Mouse (Mus musculus) heart, postnatal 0 days (tissue): ENCODE data around the gene Zbtb42. TPM values are rescaled to one million over a fixed set of nuclear protein-coding genes. Genes with fewer than 3 reads are reported as not detected.

Source experiments
- ATAC-seq: fragments of 200-750 bp; cut with Nextera tagmentation; 2 replicates; pipeline ENCODE4 v1.8.0; 2017; ENCODE audit warnings: low read depth, moderate number of reproducible peaks, moderate library complexity; ENCODE audit not compliant: insufficient read depth
- DNase-seq: peaks from one replicate; pipeline ENCODE4 v3.0.0-alpha.2; 2016; ENCODE audit warnings: low spot score
- H3K27ac ChIP-seq: fragments of 300-500 bp; sonication (generic); 2 replicates; pipeline ENCODE4 v1.5.1; 2014; ENCODE audit warnings: low read depth, mild to moderate bottlenecking
- H3K27me3 ChIP-seq: fragments of 300-500 bp; sonication (generic); 2 replicates; pipeline ENCODE4 v1.6.1; 2014; ENCODE audit warnings: low read length, mixed read lengths; ENCODE audit not compliant: control insufficient read depth, insufficient read depth
- H3K36me3 ChIP-seq: fragments of 300-500 bp; sonication (generic); replicated peaks from 2 replicates; pipeline ENCODE4 v1.6.1; 2014; ENCODE audit warnings: low read length, mixed read lengths; ENCODE audit not compliant: control insufficient read depth, insufficient read depth
- H3K4me1 ChIP-seq: fragments of 300-500 bp; sonication (generic); 2 replicates; pipeline ENCODE4 v1.6.1; 2014; ENCODE audit warnings: antibody characterized with exemption; ENCODE audit not compliant: control insufficient read depth, insufficient read depth
- H3K4me2 ChIP-seq: fragments of 300-500 bp; sonication (generic); 2 replicates; pipeline ENCODE4 v1.6.1; 2014; ENCODE audit warnings: low read depth, mild to moderate bottlenecking, low read length, moderate library complexity
- H3K4me3 ChIP-seq: fragments of 300-500 bp; sonication (generic); 2 replicates; pipeline ENCODE4 v1.5.1; 2014; ENCODE audit warnings: low read depth, low read length
- H3K9ac ChIP-seq: fragments of 300-500 bp; sonication (generic); replicated peaks from 2 replicates; pipeline ENCODE4 v1.6.1; 2014; ENCODE audit warnings: low read depth, low read length, mixed read lengths
- H3K9me3 ChIP-seq: fragments of 300-500 bp; sonication (generic); replicated peaks from 2 replicates; pipeline ENCODE4 v1.6.1; 2016; ENCODE audit warnings: low read length; ENCODE audit not compliant: control insufficient read depth
- CTCF ChIP-seq: IDR thresholded peaks from 2 replicates; pipeline ENCODE4 v1.5.1; 2016; ENCODE audit warnings: antibody characterized with exemption, control low read depth, low read depth
- EP300 ChIP-seq: IDR thresholded peaks from 2 replicates; pipeline ENCODE4 v1.6.1; 2016; ENCODE audit warnings: antibody characterized with exemption, low read depth
- WGBS: fragments of 180-500 bp; shearing (Covaris S2); extraction: QIAGEN DNeasy Blood & Tissue Kit; methylation state at CpG from one replicate; pipeline ENCODE4 v1.1.7; 2014; 5-methylcytosine and 5-hydroxymethylcytosine counted together
- polyA plus RNA-seq: library from polyadenylated mRNA; unstranded; fragments of >200 nt; fragmentation: Nextera tagmentation; extraction: Ambion mirVana; gene quantifications from 2 replicates; pipeline ENCODE4 v1.2.1, GENCODE M21; 2015
- total RNA-seq: library from RNA; depleted of rRNA; stranded (reverse); fragments of >200 nt; gene quantifications from 2 replicates; pipeline ENCODE4 v1.2.3, GENCODE M21; 2014; ENCODE audit warnings: low replicate concordance

The Zbtb42 gene
- total and polyA plus RNA-seq, 2 experiments from 2014 or later: 3.2 to 4.6 TPM

DNA sequence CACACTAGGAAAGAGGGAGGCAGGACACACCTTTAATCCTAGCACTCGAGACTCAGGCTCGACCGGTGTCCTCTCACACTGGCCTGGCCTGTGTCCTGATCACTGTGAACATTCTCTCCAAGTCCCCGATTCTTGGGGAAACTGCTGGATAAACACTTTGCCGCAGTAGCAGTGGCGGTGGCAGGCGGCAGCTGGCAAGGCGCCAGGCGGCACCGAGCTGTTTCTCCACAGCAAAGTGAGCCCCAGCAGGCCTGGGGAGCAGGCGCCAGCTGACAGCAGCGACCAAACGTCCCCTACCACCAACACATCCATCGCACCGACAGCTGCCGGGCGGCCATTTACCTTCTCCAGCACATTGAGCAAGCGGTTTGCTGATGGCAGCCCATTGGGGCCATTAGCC is 13.2 kb upstream of the Zbtb42 start:
- DNase-seq (no peak), ATAC-seq (no peak)
- whole genome bisulfite sequencing: 16% methylated on average over 18 of the region's 18 CpGs
- Histone ChIP-seq H3K4me2 (0 out of 2 replicates have a peak overlapping the region, but pooled peaks have one; percentile 1), H3K4me1 (peaks cover 59% of the 10 kb centered on the region), H3K36me3 (peaks cover 60% of the 10 kb centered on the region), H3K27ac (peak overlapping the region; percentile 36), H3K27me3 (no peaks in the 10 kb centered on the region), H3K9me3 (no peaks in the 10 kb centered on the region), H3K4me3 (no peak overlapping the region), H3K9ac (no peak overlapping the region)
- TF ChIP-seq EP300: no peak
- TF ChIP-seq CTCF: no peak

DNA sequence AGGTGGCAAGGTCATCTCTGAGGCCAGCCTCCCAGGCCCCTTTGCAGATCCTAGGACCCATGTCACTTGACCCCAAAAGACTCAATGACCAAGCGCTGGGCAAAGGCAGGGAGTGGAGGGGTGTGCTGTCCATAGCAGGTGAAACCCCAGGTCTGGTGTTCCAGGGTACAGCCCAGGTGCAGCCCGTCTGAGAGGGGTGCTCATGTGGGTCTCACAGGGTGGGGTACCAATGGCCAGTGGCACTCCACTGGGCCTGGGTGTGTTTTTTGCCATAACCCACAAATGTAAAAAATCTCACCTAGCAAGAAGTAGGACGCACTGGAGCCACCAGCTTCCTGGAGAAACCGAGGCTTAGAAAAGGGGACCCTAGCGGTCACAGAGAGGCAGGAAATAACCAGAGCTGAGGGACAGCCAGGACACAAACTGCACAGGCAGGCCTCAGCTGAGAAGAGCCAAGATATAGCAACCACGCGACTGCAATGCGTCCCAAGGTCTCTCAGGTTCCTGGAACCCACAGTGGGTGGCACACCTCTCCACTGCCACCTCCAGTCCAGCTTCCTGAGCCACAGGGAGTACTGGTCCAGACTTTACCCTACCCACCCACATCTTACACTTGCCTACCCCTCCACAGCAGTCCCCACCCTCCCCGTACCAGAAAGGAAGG is 12.6 kb upstream of the Zbtb42 start:
- DNase-seq: no peak
- Histone ChIP-seq H3K9ac (0 out of 2 replicates have a peak overlapping the region, but pooled peaks have one; percentile 10), H3K4me1 (peaks cover 59% of the 10 kb centered on the region), H3K4me3 (no peak overlapping the region), H3K36me3 (peaks cover 60% of the 10 kb centered on the region), H3K27ac (peak overlapping the region; percentile 36), H3K9me3 (no peaks in the 10 kb centered on the region), H3K4me2 (no peak overlapping the region), H3K27me3 (no peaks in the 10 kb centered on the region)
- ATAC-seq: no peak
- no peak for TF ChIP-seq CTCF
- TF ChIP-seq EP300: no peak
- WGBS: 60% methylated on average over 9 of the region's 9 CpGs

DNA sequence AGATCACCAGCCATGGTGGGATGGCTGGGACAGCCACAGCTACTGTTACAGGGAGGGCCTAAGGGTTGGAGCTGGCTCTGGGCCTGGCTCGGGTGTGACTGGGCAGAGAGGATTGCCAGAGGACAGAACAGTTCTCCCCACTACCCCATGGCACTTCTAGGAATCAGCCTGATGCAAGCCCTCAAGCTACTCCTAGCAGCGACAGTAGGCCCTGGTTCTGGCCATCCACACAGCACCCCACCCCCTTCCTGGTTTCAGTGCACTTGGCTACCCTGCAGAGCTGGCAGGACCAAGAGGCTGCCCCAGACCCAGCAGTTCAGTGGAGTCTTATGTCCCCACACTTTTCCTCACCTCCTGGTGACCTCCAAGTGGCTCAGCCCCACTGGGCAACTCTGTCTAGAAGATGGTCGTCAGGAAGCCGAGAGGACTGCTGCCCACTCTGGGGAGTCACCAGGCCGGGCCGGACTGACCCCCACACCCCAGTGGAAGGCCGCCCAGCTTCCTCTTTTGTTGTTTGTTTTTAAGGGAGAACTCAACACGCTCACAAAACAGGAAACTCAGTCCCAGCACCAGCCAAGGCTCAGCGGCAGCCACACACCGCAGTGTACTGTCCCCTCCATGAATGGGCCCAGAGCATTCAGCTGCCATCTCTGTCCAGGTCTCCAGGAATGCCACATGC is 10.9 kb upstream of the Zbtb42 start:
- H3K27me3 ChIP-seq: no peaks in the 10 kb centered on the region
- ATAC-seq: no peak
- no peak for DNase-seq
- peaks cover 51% of the 10 kb centered on the region for H3K36me3 ChIP-seq
- TF ChIP-seq EP300: no peak
- no peak for TF ChIP-seq CTCF
- no peak overlapping the region for H3K4me3 ChIP-seq
- peaks cover 70% of the 10 kb centered on the region for H3K4me1 ChIP-seq
- WGBS: 43% methylated on average over 10 of the region's 10 CpGs
- no peaks in the 10 kb centered on the region for H3K9me3 ChIP-seq
- H3K4me2 ChIP-seq: no peak overlapping the region
- peak overlapping the region; percentile 23; the same call in 1 of the 2 replicates for H3K9ac ChIP-seq
- H3K27ac ChIP-seq: peak overlapping the region; percentile 47

DNA sequence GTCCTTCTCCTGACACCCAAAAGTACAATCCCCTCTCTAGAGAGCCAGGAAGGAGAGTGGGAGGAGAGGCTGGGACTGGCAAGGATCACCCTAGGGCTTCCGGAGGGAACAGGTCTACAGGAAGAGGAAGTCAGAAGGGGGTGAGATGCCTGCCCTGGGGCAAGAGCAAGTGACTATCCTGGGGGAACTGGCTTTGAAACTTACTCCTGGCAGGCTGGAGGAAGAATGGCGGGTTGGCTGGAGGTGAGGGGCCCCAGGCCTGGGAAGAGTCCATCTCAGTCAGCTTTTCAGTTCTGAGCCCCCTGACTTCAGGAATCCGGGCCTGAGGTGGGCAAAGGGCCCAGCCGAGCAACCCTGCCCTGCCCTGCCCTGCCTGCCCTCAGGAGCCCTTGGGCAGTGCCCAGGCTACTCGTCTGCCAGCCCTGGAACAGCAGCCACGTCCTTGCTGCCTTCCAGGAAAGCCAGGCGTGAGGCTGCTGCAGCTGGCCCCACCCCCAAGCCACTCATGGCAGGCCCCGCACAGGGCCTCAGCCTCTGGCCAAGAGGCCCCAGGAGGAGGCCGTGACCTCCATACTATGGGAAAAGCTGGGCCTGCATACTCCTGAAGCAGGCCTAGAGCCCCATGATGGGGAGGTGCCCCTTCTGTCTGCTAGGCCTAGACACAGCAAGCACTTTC is 7.8 kb upstream of the Zbtb42 start:
- no peaks in the 10 kb centered on the region for H3K27me3 ChIP-seq
- DNase-seq (peak; percentile 69), ATAC-seq (peak; percentile 32)
- peak overlapping the region; percentile 41 for H3K9ac ChIP-seq
- peaks cover 34% of the 10 kb centered on the region for H3K36me3 ChIP-seq
- H3K4me1 ChIP-seq: peaks cover 66% of the 10 kb centered on the region
- no peaks in the 10 kb centered on the region for H3K9me3 ChIP-seq
- H3K4me3 ChIP-seq: peak overlapping the region; percentile 74; the same call in 1 of the 2 replicates
- 21% methylated on average over 9 of the region's 9 CpGs for WGBS
- TF ChIP-seq CTCF (no peak), EP300 (no peak)
- peak overlapping the region; percentile 94 for H3K27ac ChIP-seq
- peak overlapping the region; percentile 80 for H3K4me2 ChIP-seq

DNA sequence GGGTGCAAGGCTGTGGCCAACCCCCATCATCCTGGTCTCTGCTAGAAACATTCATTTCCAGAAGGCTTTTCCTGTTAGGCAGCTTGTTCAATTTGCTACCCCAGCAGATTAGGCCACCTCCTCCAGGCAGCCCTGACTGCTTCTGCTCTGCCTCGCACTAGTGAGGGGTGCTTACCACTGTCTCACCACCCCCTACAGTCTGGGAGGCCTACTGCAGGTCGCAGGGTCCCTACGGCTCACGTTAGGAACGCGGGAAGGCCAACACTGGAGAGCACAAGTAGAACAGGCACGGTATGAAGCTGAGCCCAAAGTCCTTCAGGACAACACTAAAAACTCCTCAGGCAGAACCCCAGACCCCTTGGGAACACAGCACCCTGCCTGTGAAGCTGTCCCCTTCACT is 6.7 kb upstream of the Zbtb42 start:
- Histone ChIP-seq H3K4me3 (peak overlapping the region; percentile 74), H3K27me3 (no peaks in the 10 kb centered on the region), H3K9ac (peak overlapping the region; percentile 95; the same call in 1 of the 2 replicates), H3K9me3 (no peaks in the 10 kb centered on the region), H3K27ac (peak overlapping the region; percentile 94), H3K36me3 (peaks cover 34% of the 10 kb centered on the region), H3K4me2 (peak overlapping the region; percentile 80), H3K4me1 (peaks cover 57% of the 10 kb centered on the region)
- WGBS: 60% methylated on average over 7 of the region's 7 CpGs
- TF ChIP-seq CTCF (peak; percentile 13; the same call in 1 of the 2 replicates), EP300 (no peak)
- DNase-seq (peak; percentile 35), ATAC-seq (no peak)
